Mouse (Mus musculus): Measurements from ENCODE around the gene Myoz1.
"Not testable (repeated sequence)": the region's sequence is repeated elsewhere in the genome, so short reads cannot be mapped to it uniquely, and the experiment has no call there.

Myoz1 gene

GRCm38 (mm10) chr14:20656361-20656760 lies at the start of gene Myoz1:
TSS of gene Myoz1 (minus strand) at chr14:20656540.
- DNase-seq, result no peak

GRCm38 (mm10) chr14:20703461-20703860 lies 47.1 kb upstream of the Myoz1 start:
- DNase-seq, result not testable (repeated sequence)

GRCm38 (mm10) chr14:20702741-20703381 lies 46.5 kb upstream of the Myoz1 start, which contains the start of gene Chchd1:
TSS of gene Chchd1 (plus strand) at chr14:20703006.
- DNase-seq, result peak; percentile 94

GRCm38 (mm10) chr14:20702096-20702740 lies 45.9 kb upstream of the Myoz1 start:
- no peak for DNase-seq

GRCm38 (mm10) chr14:20701554-20701953 lies 45.2 kb upstream of the Myoz1 start:
- no peak for DNase-seq

GRCm38 (mm10) chr14:20700362-20700761 lies 44.0 kb upstream of the Myoz1 start:
- DNase-seq, result no peak

GRCm38 (mm10) chr14:20698515-20698914 lies 42.2 kb upstream of the Myoz1 start:
- DNase-seq, result no peak

- DNase-seq, result peak; percentile 59 to 61
Measured at GRCm38 (mm10) chr14:20696986-20697385, 40.6 kb upstream of the Myoz1 start.

- peak in 1 of 2 experiments; percentile 49 for DNase-seq
Measured at GRCm38 (mm10) chr14:20695761-20696520, 39.6 kb upstream of the Myoz1 start.

- DNase-seq, result peak; percentile 87 to 93
Measured at GRCm38 (mm10) chr14:20694884-20695760, 38.8 kb upstream of the Myoz1 start, which contains the start of gene Fut11. TSS of gene Fut11 (plus strand) at chr14:20694968.

GRCm38 (mm10) chr14:20694185-20694883 lies 38.0 kb upstream of the Myoz1 start:
- no peak for DNase-seq

GRCm38 (mm10) chr14:20693589-20694101 lies 37.3 kb upstream of the Myoz1 start:
- DNase-seq, result no peak

- no peak for DNase-seq
Measured at GRCm38 (mm10) chr14:20691772-20692171, 35.4 kb upstream of the Myoz1 start.

GRCm38 (mm10) chr14:20689009-20689408 lies 32.7 kb upstream of the Myoz1 start:
- DNase-seq, result no peak

- no peak for DNase-seq
Measured at GRCm38 (mm10) chr14:20686576-20686975, 30.2 kb upstream of the Myoz1 start.

GRCm38 (mm10) chr14:20682498-20682897 lies 26.2 kb upstream of the Myoz1 start:
- DNase-seq, result peak; percentile 63 to 82

- DNase-seq, result no peak
Measured at GRCm38 (mm10) chr14:20681742-20682141, 25.4 kb upstream of the Myoz1 start.

- DNase-seq, result no peak
Measured at GRCm38 (mm10) chr14:20677906-20678305, 21.6 kb upstream of the Myoz1 start.

GRCm38 (mm10) chr14:20674064-20674833 lies 17.9 kb upstream of the Myoz1 start, which contains the start of gene Sec24c:
TSS of gene Sec24c (plus strand) at chr14:20674308.
- peak; percentile 98 to 99 for DNase-seq

GRCm38 (mm10) chr14:20673735-20674063 lies 17.4 kb upstream of the Myoz1 start:
- DNase-seq, result peak; percentile 75 to 87

- peak; percentile 62 to 70 for DNase-seq
Measured at GRCm38 (mm10) chr14:20672990-20673389, 16.6 kb upstream of the Myoz1 start.

All from kidney, postnatal 25 days (tissue).